Mouse (Mus musculus) left cerebral cortex, adult 8-10 months (tissue): Measurements from ENCODE around the gene Rpl26. TPM values are rescaled to one million over a fixed set of nuclear protein-coding genes. Genes with fewer than 3 reads are reported as not detected.

Source experiments
- total RNA-seq, 4 experiments: library from RNA; stranded (reverse); gene quantifications; 2 replicates each; pipeline ENCODE4 v1.2.4; 2022

Rpl26 gene
- total RNA-seq, 4 experiments from 2014 or later = 920 to 943 (median 931) TPM

Other genes with a start within 250 kb of the Rpl26 start
- 100 to 1,000 TPM; 200 to 257 (median 222) TPM for gene Myh10, start 210.0 kb upstream of the Rpl26 start, total RNA-seq
- gene Ndel1, start 29.7 kb upstream of the Rpl26 start, total RNA-seq = 100 to 1,000 TPM in 3 of 4 experiments, 10 to 100 TPM in 1; 95.2 to 113 (median 110) TPM
- under 1 TPM in 1 of 4 experiments, not detected in 3; 0.17 TPM for gene Rnf222, start 13.0 kb upstream of the Rpl26 start, total RNA-seq
- 1 to 10 TPM; 1.1 to 2.2 (median 1.7) TPM for gene Odf4, start 25.5 kb downstream of the Rpl26 start, total RNA-seq
- 10 to 100 TPM; 35.5 to 40.0 (median 38.3) TPM for gene Arhgef15, start 55.9 kb downstream of the Rpl26 start, total RNA-seq
- gene Slc25a35, start 66.5 kb downstream of the Rpl26 start, total RNA-seq = 1 to 10 TPM; 4.0 to 8.6 (median 7.1) TPM
- 10 to 100 TPM; 15.9 to 23.4 (median 19.8) TPM for gene Rangrf, start 73.6 kb downstream of the Rpl26 start, total RNA-seq
- 10 to 100 TPM; 20.3 to 22.2 (median 20.9) TPM for gene Pfas, start 106.9 kb downstream of the Rpl26 start, total RNA-seq
- 10 to 100 TPM; 37.1 to 42.9 (median 39.7) TPM for gene Ctc1, start 114.3 kb downstream of the Rpl26 start, total RNA-seq
- under 1 TPM; 0.53 to 0.80 (median 0.62) TPM for gene Aurkb, start 144.1 kb downstream of the Rpl26 start, total RNA-seq
- gene Borcs6, start 158.1 kb downstream of the Rpl26 start, total RNA-seq = 10 to 100 TPM; 32.3 to 37.9 (median 33.5) TPM
- 10 to 100 TPM; 15.2 to 19.4 (median 17.1) TPM for gene Tmem107, start 169.2 kb downstream of the Rpl26 start, total RNA-seq
- gene Vamp2, start 186.9 kb downstream of the Rpl26 start, total RNA-seq = 1,000 to 10,000 TPM; 1,002 to 1,054 (median 1,038) TPM
- 100 to 1,000 TPM; 105 to 140 (median 114) TPM for gene Per1, start 193.6 kb downstream of the Rpl26 start, total RNA-seq
- 1 to 10 TPM in 1 of 4 experiments, under 1 TPM in 3; 0.20 to 1.3 (median 0.74) TPM for gene Hes7, start 218.8 kb downstream of the Rpl26 start, total RNA-seq
- gene 9130213A22Rik, start 221.0 kb downstream of the Rpl26 start, total RNA-seq = 1 to 10 TPM; 1.1 to 1.4 (median 1.3) TPM
- 10 to 100 TPM in 1 of 4 experiments, 1 to 10 TPM in 3; 5.9 to 11.4 (median 8.9) TPM for gene Aloxe3, start 224.3 kb downstream of the Rpl26 start, total RNA-seq